Mouse (Mus musculus) hindbrain, embryonic 12.5 days (tissue): Measurements from ENCODE around the gene Cyth2. TPM values are rescaled to one million over a fixed set of nuclear protein-coding genes. Genes with fewer than 3 reads are reported as not detected.

Experiments used
- ATAC-seq: fragments of 200-750 bp; cut with Nextera tagmentation; 2 replicates; pipeline ENCODE4 v1.8.0; 2017; ENCODE audit warnings: moderate TSS enrichment; ENCODE audit not compliant: low FRiP score
- H3K27ac ChIP-seq: fragments of 300-500 bp; sonication (generic); 2 replicates; pipeline ENCODE4 v1.5.1; 2016; ENCODE audit warnings: mild to moderate bottlenecking
- H3K27me3 ChIP-seq: fragments of 300-500 bp; sonication (generic); 2 replicates; pipeline ENCODE4 v1.6.1; 2016; ENCODE audit warnings: mild to moderate bottlenecking
- H3K36me3 ChIP-seq: fragments of 300-500 bp; sonication (generic); 2 replicates; pipeline ENCODE4 v1.6.1; 2016; ENCODE audit warnings: mild to moderate bottlenecking
- H3K4me1 ChIP-seq: fragments of 300-500 bp; sonication (generic); 2 replicates; pipeline ENCODE4 v1.6.1; 2016
- H3K4me2 ChIP-seq: fragments of 300-500 bp; sonication (generic); replicated peaks from 2 replicates; pipeline ENCODE4 v1.6.1; 2016; ENCODE audit warnings: mild to moderate bottlenecking
- H3K4me3 ChIP-seq: fragments of 300-500 bp; sonication (generic); 2 replicates; pipeline ENCODE4 v1.5.1; 2016; ENCODE audit warnings: mild to moderate bottlenecking
- H3K9ac ChIP-seq: fragments of 300-500 bp; sonication (generic); 2 replicates; pipeline ENCODE4 v1.6.1; 2016; ENCODE audit warnings: mild to moderate bottlenecking, moderate library complexity
- H3K9me3 ChIP-seq: fragments of 300-500 bp; sonication (generic); replicated peaks from 2 replicates; pipeline ENCODE4 v1.6.1; 2016; ENCODE audit warnings: mild to moderate bottlenecking
- WGBS: fragments of 180-500 bp; shearing (Covaris S2); methylation state at CpG from one replicate; pipeline ENCODE4 v1.1.7; 2016; 5-methylcytosine and 5-hydroxymethylcytosine counted together
- polyA plus RNA-seq: library from polyadenylated mRNA; unstranded; fragments of >200 nt; fragmentation: Nextera tagmentation; extraction: Ambion mirVana; gene quantifications from 2 replicates; pipeline ENCODE4 v1.2.1, GENCODE M21; 2016

The Cyth2 gene
- polyA plus RNA-seq, 1 experiment from 2014 or later = 284 TPM

- 86% methylated on average over 24 of the region's 24 CpGs for WGBS
- no peak overlapping the region for H3K9ac ChIP-seq
- peaks cover 15% of the 10 kb centered on the region for H3K4me1 ChIP-seq
- no peaks in the 10 kb centered on the region for H3K9me3 ChIP-seq
- no peak overlapping the region for H3K4me3 ChIP-seq
- H3K4me2 ChIP-seq = no peak overlapping the region
- no peak for ATAC-seq
- H3K27ac ChIP-seq = no peak overlapping the region
- H3K36me3 ChIP-seq = peaks cover 90% of the 10 kb centered on the region
- H3K27me3 ChIP-seq = peaks cover 44% of the 10 kb centered on the region
Observed at GRCm38 (mm10) chr7:45793240-45793639, 21.1 kb downstream of the Cyth2 start.

- no peak for ATAC-seq
- Histone ChIP-seq H3K27ac (no peak overlapping the region), H3K4me2 (no peak overlapping the region), H3K9ac (no peak overlapping the region), H3K4me1 (peaks cover 10% of the 10 kb centered on the region), H3K27me3 (peaks cover 31% of the 10 kb centered on the region), H3K4me3 (no peak overlapping the region), H3K9me3 (no peaks in the 10 kb centered on the region), H3K36me3 (peaks cover 97% of the 10 kb centered on the region)
- WGBS = 79% methylated on average over 17 of the region's 17 CpGs
Observed at GRCm38 (mm10) chr7:45791756-45792490, 22.5 kb downstream of the Cyth2 start.

GRCm38 (mm10) chr7:45790721-45791120 is 23.7 kb downstream of the Cyth2 start:
- 69% methylated on average over 6 of the region's 6 CpGs for WGBS
- Histone ChIP-seq H3K27me3 (peaks cover 19% of the 10 kb centered on the region), H3K27ac (no peak overlapping the region), H3K9me3 (no peaks in the 10 kb centered on the region), H3K36me3 (peaks cover 86% of the 10 kb centered on the region), H3K4me2 (no peak overlapping the region), H3K4me3 (no peak overlapping the region), H3K9ac (no peak overlapping the region), H3K4me1 (peaks cover 15% of the 10 kb centered on the region)
- ATAC-seq = no peak

- H3K36me3 ChIP-seq = peaks cover 55% of the 10 kb centered on the region
- 83% methylated on average over 22 of the region's 22 CpGs for WGBS
- no peaks in the 10 kb centered on the region; the same call in 1 of the 2 replicates for H3K27me3 ChIP-seq
- H3K4me3 ChIP-seq = peak overlapping the region; percentile 74; the same call in 1 of the 2 replicates
- H3K9ac ChIP-seq = peak overlapping the region; percentile 27; the same call in 1 of the 2 replicates
- peaks cover 28% of the 10 kb centered on the region for H3K4me1 ChIP-seq
- no peaks in the 10 kb centered on the region for H3K9me3 ChIP-seq
- H3K27ac ChIP-seq = no peak overlapping the region
- peak overlapping the region; percentile 87 for H3K4me2 ChIP-seq
- no peak for ATAC-seq
Observed at GRCm38 (mm10) chr7:45787642-45788041, 26.7 kb downstream of the Cyth2 start.

GRCm38 (mm10) chr7:45786661-45787413 is 27.5 kb downstream of the Cyth2 start:
- WGBS = 5% methylated on average over 17 of the region's 17 CpGs
- H3K27me3 ChIP-seq = peaks cover 7% of the 10 kb centered on the region
- peak overlapping the region; percentile 74 for H3K4me3 ChIP-seq
- H3K36me3 ChIP-seq = peaks cover 47% of the 10 kb centered on the region
- peaks cover 28% of the 10 kb centered on the region for H3K4me1 ChIP-seq
- peak overlapping the region; percentile 90 for H3K9ac ChIP-seq
- H3K27ac ChIP-seq = peak overlapping the region; percentile 98
- H3K9me3 ChIP-seq = no peaks in the 10 kb centered on the region
- H3K4me2 ChIP-seq = peak overlapping the region; percentile 87
- peak; percentile 11 for ATAC-seq

GRCm38 (mm10) chr7:45786136-45786578 is 28.2 kb downstream of the Cyth2 start:
- peaks cover 7% of the 10 kb centered on the region for H3K27me3 ChIP-seq
- peaks cover 40% of the 10 kb centered on the region for H3K36me3 ChIP-seq
- WGBS = 1% methylated on average over 14 of the region's 14 CpGs
- H3K4me3 ChIP-seq = peak overlapping the region; percentile 74
- peaks cover 28% of the 10 kb centered on the region for H3K4me1 ChIP-seq
- peak overlapping the region; percentile 98 for H3K27ac ChIP-seq
- no peaks in the 10 kb centered on the region for H3K9me3 ChIP-seq
- H3K4me2 ChIP-seq = peak overlapping the region; percentile 87
- peak; percentile 59 for ATAC-seq
- peak overlapping the region; percentile 90 for H3K9ac ChIP-seq

GRCm38 (mm10) chr7:45785388-45786135 is 28.8 kb downstream of the Cyth2 start:
- H3K4me3 ChIP-seq = peak overlapping the region; percentile 74
- no peaks in the 10 kb centered on the region for H3K9me3 ChIP-seq
- peak overlapping the region; percentile 90 for H3K9ac ChIP-seq
- H3K27ac ChIP-seq = peak overlapping the region; percentile 98
- peak overlapping the region; percentile 87 for H3K4me2 ChIP-seq
- H3K36me3 ChIP-seq = peaks cover 34% of the 10 kb centered on the region
- H3K27me3 ChIP-seq = peaks cover 7% of the 10 kb centered on the region
- under 1% methylated on average over 36 of the region's 42 CpGs for WGBS
- peak; percentile 67 for ATAC-seq
- H3K4me1 ChIP-seq = peaks cover 28% of the 10 kb centered on the region

GRCm38 (mm10) chr7:45784524-45785372 is 29.6 kb downstream of the Cyth2 start, which contains the start of gene Sult2b1:
Gene Sult2b1, minus strand, starts transcription at chr7:45784669.
- peak within 1 kb of the TSS; percentile 74 for H3K4me3 ChIP-seq
- H3K27me3 ChIP-seq = peaks cover 7% of the 10 kb centered on the region
- ATAC-seq = peak; percentile 72
- peaks cover 26% of the 10 kb centered on the region for H3K36me3 ChIP-seq
- H3K9me3 ChIP-seq = no peaks in the 10 kb centered on the region
- peak within 1 kb of the TSS; percentile 87 for H3K4me2 ChIP-seq
- H3K9ac ChIP-seq = peak within 1 kb of the TSS; percentile 90
- WGBS = 25% methylated on average over 16 of the region's 20 CpGs
- peaks cover 29% of the 10 kb centered on the region for H3K4me1 ChIP-seq
- H3K27ac ChIP-seq = peak within 1 kb of the TSS; percentile 98

GRCm38 (mm10) chr7:45783511-45784091 is 30.8 kb downstream of the Cyth2 start, which contains the start of gene Lmtk3:
Gene Lmtk3, plus strand, starts transcription at chr7:45783738.
- Histone ChIP-seq H3K9me3 (no peaks in the 10 kb centered on the region), H3K4me2 (peak within 1 kb of the TSS; percentile 87), H3K36me3 (peaks cover 15% of the 10 kb centered on the region), H3K27me3 (peaks cover 14% of the 10 kb centered on the region), H3K4me3 (peak within 1 kb of the TSS; percentile 74), H3K9ac (peak within 1 kb of the TSS; percentile 90), H3K27ac (peak within 1 kb of the TSS; percentile 98), H3K4me1 (peaks cover 39% of the 10 kb centered on the region)
- peak; percentile 44 for ATAC-seq
- WGBS = under 1% methylated on average over 38 of the region's 38 CpGs

GRCm38 (mm10) chr7:45782271-45782670 is 32.1 kb downstream of the Cyth2 start:
- Histone ChIP-seq H3K4me2 (no peak overlapping the region), H3K4me1 (peaks cover 34% of the 10 kb centered on the region), H3K9ac (no peak overlapping the region), H3K4me3 (no peak overlapping the region), H3K36me3 (0 out of 2 replicates have a peak, but pooled peaks cover 1% of the 10 kb centered on the region), H3K9me3 (no peaks in the 10 kb centered on the region), H3K27ac (no peak overlapping the region), H3K27me3 (peaks cover 17% of the 10 kb centered on the region)
- 75% methylated on average over 4 of the region's 4 CpGs for WGBS
- no peak for ATAC-seq
